Mouse (Mus musculus): ENCODE measurements around the gene Gm20388.

The Gm20388 gene

GRCm38 (mm10) chr8:121107668-121108656, 1197.3 kb downstream of the Gm20388 start, which contains the start of gene Mthfsd:
Mthfsd (minus strand) TSS chr8:121108392.
- peak; percentile 99 for DNase-seq (ENCODE audit: low spot score)

GRCm38 (mm10) chr8:121108657-121109056, 1198.0 kb downstream of the Gm20388 start:
- DNase-seq (ENCODE audit: low spot score): no peak

GRCm38 (mm10) chr8:121111145-121111907, 1200.7 kb downstream of the Gm20388 start:
- no peak for DNase-seq (ENCODE audit: low spot score)

- peak; percentile 95 for DNase-seq (ENCODE audit: low spot score)
These were observed 1202.6 kb downstream of the Gm20388 start for GRCm38 (mm10) chr8:121113261-121113660.

GRCm38 (mm10) chr8:121115136-121115535, 1204.5 kb downstream of the Gm20388 start:
- no peak for DNase-seq (ENCODE audit: low spot score)

- peak; percentile 76 for DNase-seq (ENCODE audit: low spot score)
These were observed 1205.3 kb downstream of the Gm20388 start, which contains the start of gene Foxc2 for GRCm38 (mm10) chr8:121115948-121116347. Foxc2 (plus strand) TSS chr8:121116171.

GRCm38 (mm10) chr8:121116591-121117185, 1206.0 kb downstream of the Gm20388 start:
- DNase-seq (ENCODE audit: low spot score): no peak

- DNase-seq (ENCODE audit: low spot score): no peak
These were observed 1206.6 kb downstream of the Gm20388 start for GRCm38 (mm10) chr8:121117186-121117651.

- DNase-seq (ENCODE audit: low spot score): no peak
These were observed 1207.3 kb downstream of the Gm20388 start for GRCm38 (mm10) chr8:121117906-121118305.

- no peak for DNase-seq (ENCODE audit: low spot score)
These were observed 1208.2 kb downstream of the Gm20388 start for GRCm38 (mm10) chr8:121118634-121119420.

- no peak for DNase-seq (ENCODE audit: low spot score)
These were observed 1209.2 kb downstream of the Gm20388 start for GRCm38 (mm10) chr8:121119635-121120455.

GRCm38 (mm10) chr8:121120456-121121419, 1210.1 kb downstream of the Gm20388 start:
- no peak for DNase-seq (ENCODE audit: low spot score)

- no peak for DNase-seq (ENCODE audit: low spot score)
These were observed 1211.1 kb downstream of the Gm20388 start for GRCm38 (mm10) chr8:121121704-121122103.

GRCm38 (mm10) chr8:121122368-121122767, 1211.7 kb downstream of the Gm20388 start:
- DNase-seq (ENCODE audit: low spot score): no peak

- no peak for DNase-seq (ENCODE audit: low spot score)
These were observed 1212.5 kb downstream of the Gm20388 start for GRCm38 (mm10) chr8:121123113-121123512.

GRCm38 (mm10) chr8:121124547-121125239, 1214.1 kb downstream of the Gm20388 start:
- DNase-seq (ENCODE audit: low spot score): no peak

GRCm38 (mm10) chr8:121125311-121125876, 1214.8 kb downstream of the Gm20388 start:
- DNase-seq (ENCODE audit: low spot score): peak; percentile 71

- no peak for DNase-seq (ENCODE audit: low spot score)
These were observed 1215.5 kb downstream of the Gm20388 start for GRCm38 (mm10) chr8:121126191-121126590.
